Mouse (Mus musculus): ENCODE measurements around the gene Mvb12a.

GRCm38 (mm10) chr8:71521634-71522033 is 21.1 kb upstream of the Mvb12a start:
- TF ChIP-seq CTCF (IDR thresholded peaks at IDR 0.05; ENCODE audit: low read depth) (peak; percentile 97), EP300 (IDR thresholded peaks at IDR 0.05; ENCODE audit: low read depth) (no peak)

All from heart, postnatal 0 days (tissue).